Mouse (Mus musculus) ES-E14 (cell line): ENCODE results near the gene Serpina10. TPM values are rescaled to one million over a fixed set of nuclear protein-coding genes. Genes with fewer than 3 reads are reported as not detected.
"Not testable (repeated sequence)": the region's sequence is repeated elsewhere in the genome, so short reads cannot be mapped to it uniquely, and the experiment has no call there.

Experiments
- DNase-seq: peaks from one replicate; pipeline ENCODE4 v3.0.0-alpha.2; 2013; ENCODE audit warnings: low read depth, low spot score
- H3K27ac ChIP-seq: 2 replicates; pipeline ENCODE4 v1.5.1; 2012; ENCODE audit warnings: low read depth, mild to moderate bottlenecking, low read length, moderate library complexity, mixed read lengths; ENCODE audit not compliant: poor library complexity, insufficient read depth, severe bottlenecking
- H3K36me3 ChIP-seq: 2 replicates; pipeline ENCODE4 v1.6.1; 2012; ENCODE audit warnings: mild to moderate bottlenecking, low read length, moderate library complexity, mixed read lengths; ENCODE audit not compliant: control insufficient read depth, poor library complexity, insufficient read depth, severe bottlenecking
- H3K4me1 ChIP-seq, 2 experiments: fragments of 150-350 bp in 1 of 2; sonication (generic) in 1 of 2; 2 replicates each; pipeline ENCODE4 v1.6.1; 2012; ENCODE audit warnings: low read length in 2 of 2, mild to moderate bottlenecking in 1 of 2, mixed read lengths in 1 of 2; ENCODE audit not compliant: control insufficient read depth in 2 of 2, insufficient read depth in 2 of 2, poor library complexity in 1 of 2
- H3K4me3 ChIP-seq, 2 experiments: fragments of 150-350 bp in 1 of 2; sonication (generic) in 1 of 2; 2 replicates each; pipeline ENCODE4 v1.5.1; 2012; ENCODE audit warnings: low read length in 2 of 2, low read depth in 1 of 2, mild to moderate bottlenecking in 1 of 2, mixed read lengths in 1 of 2; ENCODE audit not compliant: insufficient read depth in 1 of 2, poor library complexity in 1 of 2, severe bottlenecking in 1 of 2
- H3K9ac ChIP-seq: 2 replicates; pipeline ENCODE4 v1.6.1; 2012; ENCODE audit warnings: low read depth, mild to moderate bottlenecking, low read length, mixed read lengths; ENCODE audit not compliant: poor library complexity, insufficient read depth, severe bottlenecking
- H3K9me3 ChIP-seq: fragments of 150-350 bp; sonication (generic); 2 replicates; pipeline ENCODE4 v1.6.1; 2012; ENCODE audit warnings: low read depth, mild to moderate bottlenecking, low read length; ENCODE audit not compliant: control insufficient read depth, insufficient read depth
- CHD2 ChIP-seq: IDR thresholded peaks from 2 replicates; pipeline ENCODE4 v1.6.1; 2014; ENCODE audit warnings: mild to moderate bottlenecking, low read depth, low read length, inconsistent platforms
- HCFC1 ChIP-seq: IDR thresholded peaks from 2 replicates; pipeline ENCODE4 v1.6.1; 2012; ENCODE audit warnings: low read length, inconsistent platforms, borderline replicate concordance; ENCODE audit not compliant: insufficient read depth
- MAFK ChIP-seq: IDR thresholded peaks from 2 replicates; pipeline ENCODE4 v1.6.1; 2014; ENCODE audit warnings: mild to moderate bottlenecking, low read depth, low read length, inconsistent platforms; ENCODE audit not compliant: insufficient read depth
- ZC3H11A ChIP-seq: IDR thresholded peaks from 2 replicates; pipeline ENCODE4 v1.6.1; 2012; ENCODE audit warnings: low read depth, mild to moderate bottlenecking, inconsistent platforms, low read length, borderline replicate concordance
- ZNF384 ChIP-seq: IDR thresholded peaks from 2 replicates; pipeline ENCODE4 v1.6.1; 2012; ENCODE audit warnings: low read depth, low read length, inconsistent platforms
- in situ Hi-C, 2 experiments: fragments of 600-800 bp; cut with MboI; formaldehyde crosslinking; loops; one replicate each; pipeline ENCODE4 v1.15.1; 2025; ENCODE audit warnings: low sequenced_read_pairs in 2 of 2, inconsistent platforms in 1 of 2; ENCODE audit not compliant: unreplicated experiment in 2 of 2
- total RNA-seq: library from RNA; depleted of rRNA; stranded (reverse); fragments of 300-350 nt; gene quantifications from 2 replicates; pipeline ENCODE4 v1.2.3, GENCODE M21; 2012; rRNA removed

Serpina10 gene
- not detected in 2 replicates for total RNA-seq

DNA sequence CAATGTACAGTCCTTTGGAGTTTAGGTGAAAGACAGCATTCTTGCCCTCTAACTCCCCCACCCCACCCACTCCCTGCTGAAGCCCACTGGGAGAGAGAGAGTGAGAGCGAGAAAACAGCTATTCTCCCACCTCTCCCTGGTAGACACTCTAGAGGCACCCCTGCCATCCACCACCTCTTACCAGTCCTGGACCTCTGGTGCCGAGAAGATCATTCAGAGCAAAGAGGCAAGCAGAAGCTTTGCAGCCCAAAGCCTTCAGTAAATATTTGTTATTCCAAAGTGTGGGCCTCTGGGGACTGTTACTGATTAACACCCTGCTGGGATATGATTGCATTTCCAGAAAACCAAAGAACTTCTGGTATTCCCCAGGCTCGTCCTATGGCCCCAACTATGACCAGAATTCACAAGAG lies at the start of gene Serpina10:
Serpina10 (minus strand) TSS at position 242 of the 410 bp plus-strand sequence.
- TF ChIP-seq CHD2 (no peak), HCFC1 (no peak), ZNF384 (no peak), ZC3H11A (no peak), MAFK (no peak)
- H3K27ac ChIP-seq, result no peak within 1 kb of the TSS
- no peaks in the 10 kb centered on the region for H3K4me1 ChIP-seq
- no peak within 1 kb of the TSS for H3K9ac ChIP-seq
- DNase-seq, result no peak
- no peaks in the 10 kb centered on the region for H3K9me3 ChIP-seq
- in situ Hi-C loops, result no loop called here
- H3K36me3 ChIP-seq, result no peaks in the 10 kb centered on the region
- no peak within 1 kb of the TSS for H3K4me3 ChIP-seq

DNA sequence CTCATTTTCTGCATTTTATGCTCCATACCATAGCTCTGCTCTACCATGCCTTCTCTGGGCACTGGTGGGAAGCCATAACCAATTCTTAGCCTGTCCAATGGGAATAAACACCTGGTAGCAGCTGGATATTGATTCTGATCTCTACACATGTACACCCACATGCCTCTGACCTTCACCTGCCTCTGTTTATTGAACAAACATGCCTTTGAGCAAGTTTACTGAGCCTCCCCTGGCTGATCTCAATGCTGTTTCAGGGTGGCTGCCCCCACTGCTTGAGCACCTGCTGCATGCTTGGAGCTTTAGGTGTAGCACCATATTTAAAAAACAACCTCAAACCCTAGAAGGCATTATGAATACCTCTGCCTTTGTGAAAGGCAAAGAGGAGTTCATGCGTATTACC lies 48.6 kb upstream of the Serpina10 start:
- H3K9me3 ChIP-seq, H3K9ac ChIP-seq, H3K36me3 ChIP-seq, in situ Hi-C loops, H3K27ac ChIP-seq, H3K4me3 ChIP-seq, DNase-seq, H3K4me1 ChIP-seq: not testable (repeated sequence)

DNA sequence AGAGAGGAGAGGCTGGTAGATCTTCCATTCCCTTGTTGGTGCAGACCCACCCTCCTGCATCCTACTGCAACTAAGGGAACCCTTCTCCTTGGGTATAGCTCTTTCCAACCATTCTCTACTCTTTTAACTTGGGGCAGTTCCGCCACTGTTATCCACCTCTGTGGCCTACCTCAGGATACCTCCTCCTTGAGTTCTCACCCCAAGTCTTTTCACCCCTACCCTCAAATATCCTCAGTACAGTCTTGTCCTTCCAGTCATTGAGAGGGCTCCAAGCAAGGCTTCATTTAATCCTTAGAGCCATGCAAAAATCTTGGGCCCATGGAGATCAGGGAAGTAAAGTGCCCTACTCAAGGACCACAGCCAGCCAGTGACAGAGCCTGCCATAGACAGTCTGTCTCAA lies 44.8 kb upstream of the Serpina10 start, which contains the start of gene Serpina16:
Serpina16 (minus strand) TSS at position 101 of the 400 bp plus-strand sequence.
- no peaks in the 10 kb centered on the region for H3K9me3 ChIP-seq
- no peaks in the 10 kb centered on the region for H3K4me1 ChIP-seq
- DNase-seq, result no peak
- H3K4me3 ChIP-seq, result no peak within 1 kb of the TSS
- no peaks in the 10 kb centered on the region for H3K36me3 ChIP-seq
- in situ Hi-C loops, result no loop called here
- no peak for TF ChIP-seq MAFK
- TF ChIP-seq HCFC1, result no peak
- TF ChIP-seq CHD2, result no peak
- TF ChIP-seq ZNF384, result no peak
- TF ChIP-seq ZC3H11A, result no peak
- no peak within 1 kb of the TSS for H3K27ac ChIP-seq
- no peak within 1 kb of the TSS for H3K9ac ChIP-seq

DNA sequence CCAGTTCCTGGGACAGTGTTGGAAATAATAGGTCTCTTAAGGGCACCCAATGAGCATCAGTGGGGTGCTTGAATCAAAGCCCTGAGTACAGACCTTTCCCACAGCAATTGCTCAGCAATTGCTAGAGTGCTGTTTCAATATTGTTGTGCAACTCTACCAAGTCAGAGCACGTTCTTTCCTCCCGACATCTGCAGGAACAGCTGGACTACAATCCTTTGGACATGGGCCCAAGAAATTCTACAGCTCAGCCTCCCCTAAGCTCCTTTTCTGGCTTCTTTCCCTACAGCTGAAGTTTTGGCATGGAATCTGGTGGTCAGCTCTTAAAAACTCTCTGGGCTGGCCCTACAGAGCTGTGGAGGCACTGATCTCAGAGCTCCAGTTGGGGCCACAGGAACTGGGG lies 41.9 kb upstream of the Serpina10 start:
- Histone ChIP-seq H3K9me3 (no peaks in the 10 kb centered on the region), H3K36me3 (no peaks in the 10 kb centered on the region), H3K4me3 (no peak overlapping the region), H3K9ac (no peak overlapping the region), H3K27ac (no peak overlapping the region), H3K4me1 (no peaks in the 10 kb centered on the region)
- in situ Hi-C loops, result no loop called here
- no peak for TF ChIP-seq ZNF384
- no peak for TF ChIP-seq CHD2
- TF ChIP-seq MAFK, result no peak
- no peak for TF ChIP-seq HCFC1
- TF ChIP-seq ZC3H11A, result no peak
- no peak for DNase-seq

DNA sequence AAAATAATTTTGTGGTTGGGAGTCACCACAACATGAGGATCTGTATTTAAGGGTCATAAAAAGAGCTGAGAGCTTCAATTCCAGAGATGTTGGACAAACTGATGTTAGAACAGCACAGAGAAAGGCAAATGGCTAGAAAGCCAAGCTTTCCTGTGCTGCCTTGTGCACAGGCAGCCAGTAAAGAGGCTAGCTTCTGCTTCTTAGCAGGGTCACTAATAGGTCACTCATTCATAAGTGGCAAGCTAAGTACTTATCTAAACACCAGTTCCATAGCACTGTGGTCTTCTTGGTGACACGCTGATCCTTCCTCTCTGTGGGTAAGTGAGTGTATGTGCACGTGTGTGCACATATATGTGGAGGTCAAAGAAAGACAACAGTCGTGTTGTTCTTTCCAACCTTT lies 40.2 kb upstream of the Serpina10 start:
- Histone ChIP-seq H3K4me3 (no peak overlapping the region), H3K36me3 (no peaks in the 10 kb centered on the region), H3K27ac (no peak overlapping the region), H3K9ac (no peak overlapping the region), H3K9me3 (no peaks in the 10 kb centered on the region), H3K4me1 (no peaks in the 10 kb centered on the region)
- TF ChIP-seq ZNF384 (no peak), CHD2 (no peak), ZC3H11A (no peak), HCFC1 (no peak), MAFK (no peak)
- no peak for DNase-seq
- in situ Hi-C loops, result no loop called here
